Mouse (Mus musculus): ENCODE measurements around the gene Fbxl16. TPM values are rescaled to one million over a fixed set of nuclear protein-coding genes. Genes with fewer than 3 reads are reported as not detected.
A peak's percentile ranks its signal among the peaks of the same experiment; 100 is the strongest.

Fbxl16 gene
- polyA plus RNA-seq, 1 experiment from 2014 or later: 2.8 TPM

DNA sequence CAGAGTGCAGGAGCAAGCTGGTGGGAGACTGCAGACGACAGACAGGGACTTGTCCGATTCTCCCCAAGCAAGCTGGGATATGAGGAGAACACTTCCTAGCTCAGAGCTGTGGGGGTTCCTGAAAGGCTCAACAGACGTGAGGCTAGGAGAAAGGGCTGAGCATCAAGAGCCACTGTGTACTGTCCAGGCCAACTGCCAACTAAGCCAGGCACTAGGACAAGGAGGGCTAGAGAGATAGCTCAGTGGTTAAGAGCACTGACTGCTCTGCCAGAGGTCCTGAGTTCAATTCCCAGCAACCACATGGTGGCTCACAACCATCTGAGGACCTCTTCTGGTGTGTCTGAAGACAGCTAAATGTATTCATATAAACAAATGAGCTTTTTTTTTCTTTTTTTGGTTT is 33.6 kb downstream of the Fbxl16 start:
- ATAC-seq (ENCODE audit: insufficient read depth, low FRiP score): no peak
- peaks cover 16% of the 10 kb centered on the region for H3K4me1 ChIP-seq (ENCODE audit: control insufficient read depth, insufficient read depth, low read length)
- no peak overlapping the region for H3K27ac ChIP-seq (ENCODE audit: low read length)
- H3K36me3 ChIP-seq (ENCODE audit: control insufficient read depth, insufficient read depth, low read length): peaks cover 25% of the 10 kb centered on the region
- H3K9ac ChIP-seq (ENCODE audit: low read length): no peak overlapping the region
- 85% methylated on average over 3 of the region's 3 CpGs for WGBS
- H3K4me2 ChIP-seq (ENCODE audit: low read depth, low read length): no peak overlapping the region
- H3K4me3 ChIP-seq (replicated peaks; ENCODE audit: low read length): no peak overlapping the region
- H3K9me3 ChIP-seq (replicated peaks; ENCODE audit: control insufficient read depth, low read length): no peaks in the 10 kb centered on the region
- no peaks in the 10 kb centered on the region for H3K27me3 ChIP-seq (ENCODE audit: control insufficient read depth, insufficient read depth, low read length)

- Histone ChIP-seq H3K36me3 (ENCODE audit: control insufficient read depth, insufficient read depth, low read length) (peaks cover 25% of the 10 kb centered on the region), H3K9me3 (replicated peaks; ENCODE audit: control insufficient read depth, low read length) (no peaks in the 10 kb centered on the region), H3K4me1 (ENCODE audit: control insufficient read depth, insufficient read depth, low read length) (peaks cover 16% of the 10 kb centered on the region), H3K27ac (ENCODE audit: low read length) (no peak overlapping the region), H3K4me2 (ENCODE audit: low read depth, low read length) (peak overlapping the region; percentile 79), H3K9ac (ENCODE audit: low read length) (peak overlapping the region; percentile 96), H3K27me3 (ENCODE audit: control insufficient read depth, insufficient read depth, low read length) (no peaks in the 10 kb centered on the region), H3K4me3 (replicated peaks; ENCODE audit: low read length) (peak overlapping the region; percentile 89)
- WGBS: 89% methylated on average over 4 of the region's 4 CpGs
- no peak for ATAC-seq (ENCODE audit: insufficient read depth, low FRiP score)
Observed at GRCm38 (mm10) chr17:25843122-25843521, 34.2 kb downstream of the Fbxl16 start.

- peaks cover 16% of the 10 kb centered on the region for H3K4me1 ChIP-seq (ENCODE audit: control insufficient read depth, insufficient read depth, low read length)
- 2% methylated on average over 38 of the region's 38 CpGs for WGBS
- H3K36me3 ChIP-seq (ENCODE audit: control insufficient read depth, insufficient read depth, low read length): peaks cover 23% of the 10 kb centered on the region
- no peaks in the 10 kb centered on the region for H3K9me3 ChIP-seq (replicated peaks; ENCODE audit: control insufficient read depth, low read length)
- ATAC-seq (ENCODE audit: insufficient read depth, low FRiP score): no peak
- peak overlapping the region; percentile 96 for H3K9ac ChIP-seq (ENCODE audit: low read length)
- H3K4me2 ChIP-seq (ENCODE audit: low read depth, low read length): peak overlapping the region; percentile 79
- peak overlapping the region; percentile 89 for H3K4me3 ChIP-seq (replicated peaks; ENCODE audit: low read length)
- no peaks in the 10 kb centered on the region for H3K27me3 ChIP-seq (ENCODE audit: control insufficient read depth, insufficient read depth, low read length)
- peak overlapping the region; percentile 89 for H3K27ac ChIP-seq (ENCODE audit: low read length)
Observed at GRCm38 (mm10) chr17:25843636-25844395, 34.9 kb downstream of the Fbxl16 start.

GRCm38 (mm10) chr17:25844396-25844901 is 35.6 kb downstream of the Fbxl16 start, which contains the start of gene Rhot2:
TSS of gene Rhot2 (minus strand) at chr17:25844851.
- Histone ChIP-seq H3K27ac (ENCODE audit: low read length) (peak within 1 kb of the TSS; percentile 89), H3K36me3 (ENCODE audit: control insufficient read depth, insufficient read depth, low read length) (peaks cover 17% of the 10 kb centered on the region)
- whole genome bisulfite sequencing: 1% methylated on average over 21 of the region's 21 CpGs

DNA sequence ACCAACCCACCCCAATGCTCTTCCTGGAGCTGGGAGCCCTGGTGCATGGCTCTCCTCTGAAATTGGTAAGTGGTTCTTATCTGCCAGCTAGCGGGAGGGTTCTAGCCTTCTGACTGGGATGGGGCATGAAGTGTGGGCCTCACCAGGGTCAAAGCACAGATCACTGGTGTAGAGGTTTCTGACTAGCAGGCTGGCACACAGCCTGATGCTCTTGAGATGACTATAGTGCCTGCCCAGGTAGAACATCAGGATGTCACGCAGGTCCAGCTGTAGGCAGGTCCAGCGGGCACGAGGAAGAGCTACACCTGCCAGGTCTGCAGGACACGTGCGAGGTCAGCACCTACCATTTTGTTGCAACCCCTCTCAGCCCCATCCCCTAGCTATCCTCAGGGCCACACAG is 51.3 kb downstream of the Fbxl16 start:
- no peaks in the 10 kb centered on the region for H3K9me3 ChIP-seq (replicated peaks; ENCODE audit: control insufficient read depth, low read length)
- peak overlapping the region; percentile 96 for H3K4me2 ChIP-seq (ENCODE audit: low read depth, low read length)
- H3K27ac ChIP-seq (ENCODE audit: low read length): no peak overlapping the region
- 0 out of 2 replicates have a peak, but pooled peaks cover 3% of the 10 kb centered on the region for H3K36me3 ChIP-seq (ENCODE audit: control insufficient read depth, insufficient read depth, low read length)
- H3K4me1 ChIP-seq (ENCODE audit: control insufficient read depth, insufficient read depth, low read length): peaks cover 14% of the 10 kb centered on the region
- peak overlapping the region; percentile 82; the same call in 1 of the 2 replicates for H3K4me3 ChIP-seq (replicated peaks; ENCODE audit: low read length)
- peak overlapping the region; percentile 90 for H3K9ac ChIP-seq (ENCODE audit: low read length)
- WGBS: 86% methylated on average over 6 of the region's 6 CpGs
- no peaks in the 10 kb centered on the region for H3K27me3 ChIP-seq (ENCODE audit: control insufficient read depth, insufficient read depth, low read length)
- ATAC-seq (ENCODE audit: insufficient read depth, low FRiP score): no peak

More at GRCm38 (mm10) chr17:25844396-25844901, 35.6 kb downstream of the Fbxl16 start, which contains the start of gene Rhot2:
- Histone ChIP-seq H3K4me1 (ENCODE audit: control insufficient read depth, insufficient read depth, low read length) (peaks cover 16% of the 10 kb centered on the region), H3K9ac (ENCODE audit: low read length) (peak within 1 kb of the TSS; percentile 96), H3K4me3 (replicated peaks; ENCODE audit: low read length) (peak within 1 kb of the TSS; percentile 89), H3K4me2 (ENCODE audit: low read depth, low read length) (peak within 1 kb of the TSS; percentile 79), H3K9me3 (replicated peaks; ENCODE audit: control insufficient read depth, low read length) (no peaks in the 10 kb centered on the region), H3K27me3 (ENCODE audit: control insufficient read depth, insufficient read depth, low read length) (no peaks in the 10 kb centered on the region)
- ATAC-seq (ENCODE audit: insufficient read depth, low FRiP score): peak; percentile 96

DNA sequence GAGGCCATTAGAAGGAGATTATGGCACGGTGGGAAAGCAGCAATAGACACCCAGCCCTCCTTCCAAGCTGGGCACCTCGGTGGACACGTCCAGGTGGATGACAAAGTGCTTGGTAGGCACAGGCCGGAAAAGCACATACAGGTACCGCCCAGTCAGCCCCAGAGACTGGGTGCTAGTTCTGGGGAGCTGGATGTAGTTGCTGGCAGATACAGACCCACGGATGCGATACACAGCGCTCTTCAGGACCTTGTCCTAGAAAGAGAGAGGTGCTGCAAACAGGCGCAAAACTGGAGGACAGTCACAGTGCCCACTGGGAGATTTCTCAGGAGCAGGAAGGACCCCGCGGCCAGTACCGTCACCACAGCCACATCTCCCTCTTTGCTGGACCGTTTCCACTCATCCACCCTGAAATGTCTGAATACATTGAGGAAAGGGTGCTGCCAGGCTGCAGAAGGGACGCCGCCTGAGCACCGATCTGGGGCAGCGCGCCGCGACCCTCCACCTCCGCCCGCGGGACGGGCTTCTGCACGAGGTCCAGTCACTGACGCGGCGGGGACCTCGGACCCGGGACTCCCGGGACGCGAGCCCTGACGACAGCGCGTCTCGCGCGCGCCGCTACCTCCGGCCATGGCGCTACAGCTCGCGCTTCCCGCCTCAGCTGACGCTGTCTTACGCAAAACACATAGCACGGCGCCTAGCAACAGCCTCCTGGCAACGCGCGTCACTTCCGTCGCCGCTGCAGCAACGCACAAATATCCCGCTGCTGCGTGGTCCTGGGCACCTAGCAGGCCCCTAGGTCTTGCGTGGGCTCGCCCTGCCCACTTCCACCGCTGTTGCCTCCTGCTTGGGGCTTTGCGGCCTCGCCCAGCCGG is 52.2 kb downstream of the Fbxl16 start, which contains the start of gene Wdr90:
Gene Wdr90 (minus strand): TSS at position 670 of the 872 bp plus-strand sequence.
- Histone ChIP-seq H3K4me3 (replicated peaks; ENCODE audit: low read length) (peak within 1 kb of the TSS; percentile 82), H3K27me3 (ENCODE audit: control insufficient read depth, insufficient read depth, low read length) (no peaks in the 10 kb centered on the region), H3K9me3 (replicated peaks; ENCODE audit: control insufficient read depth, low read length) (no peaks in the 10 kb centered on the region), H3K27ac (ENCODE audit: low read length) (peak within 1 kb of the TSS; percentile 75), H3K9ac (ENCODE audit: low read length) (peak within 1 kb of the TSS; percentile 90), H3K36me3 (ENCODE audit: control insufficient read depth, insufficient read depth, low read length) (0 out of 2 replicates have a peak, but pooled peaks cover 3% of the 10 kb centered on the region), H3K4me1 (ENCODE audit: control insufficient read depth, insufficient read depth, low read length) (peaks cover 14% of the 10 kb centered on the region), H3K4me2 (ENCODE audit: low read depth, low read length) (peak within 1 kb of the TSS; percentile 96)
- peak; percentile 94 for ATAC-seq (ENCODE audit: insufficient read depth, low FRiP score)
- WGBS: 2% methylated on average over 65 of the region's 65 CpGs

DNA sequence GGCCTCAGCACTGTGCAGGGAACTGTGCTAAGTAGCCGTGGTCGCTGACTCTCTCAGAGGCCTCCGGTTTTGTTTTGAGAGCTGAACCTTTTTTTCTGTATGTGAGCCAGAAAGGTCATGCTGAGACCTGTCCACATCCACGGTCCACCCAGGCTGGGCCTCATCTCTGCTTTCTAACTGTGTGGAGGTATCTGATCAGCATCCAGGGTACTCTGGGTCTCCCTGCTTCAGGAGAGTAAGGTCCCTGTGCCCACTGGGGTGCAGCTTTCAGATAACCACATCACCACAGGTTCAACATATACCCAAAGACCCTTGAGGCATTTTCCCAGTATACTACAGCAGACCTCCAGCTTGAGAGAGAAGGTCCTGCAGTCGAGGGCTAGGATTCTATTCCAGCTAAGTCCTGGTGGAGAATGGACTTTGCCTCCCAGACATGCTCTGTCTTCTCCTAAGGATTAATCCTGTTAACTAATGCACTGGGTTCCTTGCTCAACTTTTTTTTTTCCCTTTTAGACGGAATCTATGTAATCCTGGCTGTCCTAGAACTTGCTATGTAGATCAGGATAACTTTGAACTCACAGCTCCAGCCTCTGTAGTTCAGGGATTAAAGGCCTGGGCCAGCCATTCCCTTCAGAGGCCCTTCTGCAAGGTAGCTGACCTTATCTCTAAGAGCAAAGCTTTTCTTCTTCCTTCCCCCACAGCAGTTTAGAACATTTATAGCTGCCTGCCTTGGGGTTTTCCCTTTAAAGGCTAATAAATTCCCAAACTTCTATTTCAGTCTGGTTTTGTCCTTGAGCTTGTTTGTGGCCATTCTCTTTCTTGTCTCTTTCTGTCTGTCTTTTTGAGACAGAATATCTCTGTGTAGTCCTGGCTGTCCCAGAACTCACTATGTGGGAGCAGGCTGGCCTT is 53.1 kb downstream of the Fbxl16 start:
- WGBS: 10% methylated on average over 6 of the region's 6 CpGs

GRCm38 (mm10) chr17:25863681-25864080 is 54.8 kb downstream of the Fbxl16 start:
- Histone ChIP-seq H3K4me2 (ENCODE audit: low read depth, low read length) (no peak overlapping the region), H3K9ac (ENCODE audit: low read length) (no peak overlapping the region), H3K27ac (ENCODE audit: low read length) (no peak overlapping the region), H3K4me3 (replicated peaks; ENCODE audit: low read length) (no peak overlapping the region), H3K36me3 (ENCODE audit: control insufficient read depth, insufficient read depth, low read length) (0 out of 2 replicates have a peak, but pooled peaks cover 3% of the 10 kb centered on the region), H3K9me3 (replicated peaks; ENCODE audit: control insufficient read depth, low read length) (no peaks in the 10 kb centered on the region), H3K4me1 (ENCODE audit: control insufficient read depth, insufficient read depth, low read length) (peaks cover 22% of the 10 kb centered on the region), H3K27me3 (ENCODE audit: control insufficient read depth, insufficient read depth, low read length) (no peaks in the 10 kb centered on the region)
- 90% methylated on average over 6 of the region's 6 CpGs for WGBS
- ATAC-seq (ENCODE audit: insufficient read depth, low FRiP score): no peak

More for the DNA sequence above, 53.1 kb downstream of the Fbxl16 start:
- no peaks in the 10 kb centered on the region for H3K9me3 ChIP-seq (replicated peaks; ENCODE audit: control insufficient read depth, low read length)
- 0 out of 2 replicates have a peak, but pooled peaks cover 3% of the 10 kb centered on the region for H3K36me3 ChIP-seq (ENCODE audit: control insufficient read depth, insufficient read depth, low read length)
- H3K27me3 ChIP-seq (ENCODE audit: control insufficient read depth, insufficient read depth, low read length): no peaks in the 10 kb centered on the region
- peak overlapping the region; percentile 96 for H3K4me2 ChIP-seq (ENCODE audit: low read depth, low read length)
- peaks cover 14% of the 10 kb centered on the region for H3K4me1 ChIP-seq (ENCODE audit: control insufficient read depth, insufficient read depth, low read length)
- peak overlapping the region; percentile 82 for H3K4me3 ChIP-seq (replicated peaks; ENCODE audit: low read length)
- peak overlapping the region; percentile 75 for H3K27ac ChIP-seq (ENCODE audit: low read length)
- peak overlapping the region; percentile 90 for H3K9ac ChIP-seq (ENCODE audit: low read length)
- ATAC-seq (ENCODE audit: insufficient read depth, low FRiP score): no peak

Measured in stomach, embryonic 16.5 days (tissue).